Mouse (Mus musculus): Measurements from ENCODE around the gene Pm20d1. TPM values are rescaled to one million over a fixed set of nuclear protein-coding genes. Genes with fewer than 3 reads are reported as not detected.

Pm20d1 gene
- total and polyA plus RNA-seq, 3 experiments = not detected

DNA sequence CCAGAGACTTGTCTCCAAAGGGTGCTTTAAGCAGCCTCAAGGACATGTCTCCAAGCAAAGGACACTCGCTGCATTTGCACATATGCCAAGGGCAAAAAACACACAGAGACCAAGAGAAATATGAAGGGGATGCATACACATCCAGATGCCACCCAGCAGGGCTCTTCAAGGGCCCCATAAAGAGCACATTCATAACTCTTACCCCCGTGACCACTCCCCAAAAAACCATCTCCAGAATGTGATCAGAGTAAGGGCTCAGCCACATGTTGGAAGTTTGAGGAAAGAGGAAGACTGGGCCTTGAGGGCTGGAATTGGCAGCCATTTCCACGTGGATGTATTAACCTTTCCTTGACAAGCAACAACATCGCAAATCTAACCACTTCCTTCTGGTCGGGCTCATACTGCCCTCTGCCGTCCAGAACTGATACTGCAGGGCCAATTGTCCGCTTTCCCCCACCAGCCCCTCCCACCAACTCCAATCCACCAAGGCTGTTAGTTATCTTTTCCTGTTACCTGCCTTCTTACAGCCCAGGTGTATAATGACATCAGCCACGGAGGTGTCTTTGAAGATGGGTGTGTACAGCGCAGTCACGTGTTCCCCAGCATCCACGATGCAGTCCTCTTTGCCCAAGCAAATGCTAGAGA, 31.7 kb upstream of the Pm20d1 start:
- TF ChIP-seq MYC (IDR thresholded peaks at IDR 0.05; ENCODE audit: low read depth, low read length) = 0 out of 2 replicates have a peak, but pooled peaks have one; percentile 41
- no peak for TF ChIP-seq HCFC1 (IDR thresholded peaks at IDR 0.05; ENCODE audit: low read depth, low read length)
- 0 out of 2 replicates have a peak, but pooled peaks have one; percentile 39 for TF ChIP-seq ZNF384 (IDR thresholded peaks at IDR 0.05; ENCODE audit: low read depth, low read length)
- peak; percentile 47; the same call in 1 of the 2 replicates for TF ChIP-seq BHLHE40 (IDR thresholded peaks at IDR 0.05; ENCODE audit: borderline replicate concordance, low read depth, low read length)
- TF ChIP-seq POLR2AphosphoS5 (IDR thresholded peaks at IDR 0.05; ENCODE audit: borderline replicate concordance, low read depth, low read length) = no peak
- TF ChIP-seq POLR2A (IDR thresholded peaks at IDR 0.05; ENCODE audit: control insufficient read depth in 1 of 2, insufficient read depth in 1 of 2, low read depth in 1 of 2, low read length in 2 of 2, poor library complexity in 1 of 2) = no peak
- no peak for TF ChIP-seq RCOR1 (IDR thresholded peaks at IDR 0.05; ENCODE audit: low read depth, low read length)
- TF ChIP-seq TAL1 (IDR thresholded peaks at IDR 0.05; ENCODE audit: low read length) = no peak
- TF ChIP-seq ZC3H11A (IDR thresholded peaks at IDR 0.05; ENCODE audit: low read depth, low read length) = peak; percentile 86
- no peak for TF ChIP-seq POLR2AphosphoS2 (IDR thresholded peaks at IDR 0.05; ENCODE audit: low read length)
- no peak for TF ChIP-seq NELFE (IDR thresholded peaks at IDR 0.05; ENCODE audit: low read depth, low read length)
- TF ChIP-seq GATA1 (IDR thresholded peaks at IDR 0.05; ENCODE audit: low read depth, low read length) = no peak
- TF ChIP-seq RAD21 (IDR thresholded peaks at IDR 0.05; ENCODE audit: low read depth, low read length) = peak; percentile 90
- no peak for TF ChIP-seq USF2 (IDR thresholded peaks at IDR 0.05; ENCODE audit: borderline replicate concordance in 1 of 2, insufficient read depth in 1 of 2, low read depth in 1 of 2, low read length in 2 of 2)
- no peak for TF ChIP-seq SIN3A (IDR thresholded peaks at IDR 0.05; ENCODE audit: low read length)
- no peak for TF ChIP-seq MAZ (IDR thresholded peaks at IDR 0.05; ENCODE audit: low read depth, low read length)
- no peak for TF ChIP-seq ZMIZ1 (IDR thresholded peaks at IDR 0.05; ENCODE audit: low read depth, low read length)
- peak; percentile 95 to 98 (median 95) for TF ChIP-seq CTCF (IDR thresholded peaks at IDR 0.05 in 2 of 3, conservative IDR thresholded peaks at IDR 0.05 in 1 of 3; ENCODE audit: control insufficient read depth in 1 of 3, insufficient read depth in 1 of 3, low read depth in 2 of 3, low read length in 3 of 3, poor library complexity in 1 of 3, severe bottlenecking in 1 of 3)
- no peak for TF ChIP-seq MXI1 (IDR thresholded peaks at IDR 0.05; ENCODE audit: low read depth, low read length)
- peak; percentile 92 for TF ChIP-seq SMC3 (IDR thresholded peaks at IDR 0.05; ENCODE audit: low read depth, low read length)
- TF ChIP-seq USF1 (IDR thresholded peaks at IDR 0.05; ENCODE audit: low read depth, low read length) = peak; percentile 41
- no peak for TF ChIP-seq ETS1 (IDR thresholded peaks at IDR 0.05; ENCODE audit: low read depth, low read length)
- peaks cover 18 to 24% of the 10 kb centered on the region in 2 experiments for H3K27me3 ChIP-seq (ENCODE audit: control insufficient read depth in 1 of 2, insufficient read depth in 2 of 2, low read length in 2 of 2)
- no peaks in the 10 kb centered on the region for H3K36me3 ChIP-seq (ENCODE audit: control insufficient read depth in 1 of 2, insufficient read depth in 2 of 2, low read length in 2 of 2)
- no peak overlapping the region for H3K27ac ChIP-seq (ENCODE audit: control insufficient read depth, low read depth, low read length)
- no peaks in the 10 kb centered on the region for H3K9me3 ChIP-seq (replicated peaks; ENCODE audit: insufficient read depth, low read length)
- H3K4me1 ChIP-seq (ENCODE audit: control insufficient read depth in 1 of 2, insufficient read depth in 2 of 2, low read length in 2 of 2) = no peaks in the 10 kb centered on the region; a peak in 1 of 4 replicates
- no peak overlapping the region for H3K4me3 ChIP-seq (ENCODE audit: control insufficient read depth in 1 of 2, insufficient read depth in 1 of 2, low read depth in 2 of 2, low read length in 2 of 2)
- no peaks in the 10 kb centered on the region for H3K79me2 ChIP-seq (ENCODE audit: control insufficient read depth, insufficient read depth, low read length, poor library complexity)
- DNase-seq (ENCODE audit: low read depth, low spot score) = peak; percentile 75
- H3K9ac ChIP-seq (ENCODE audit: control insufficient read depth, low read depth, low read length, poor library complexity, severe bottlenecking) = no peak overlapping the region

Measured in MEL (cell line).